Mouse (Mus musculus): ENCODE measurements around the gene Col23a1. TPM values are rescaled to one million over a fixed set of nuclear protein-coding genes. Genes with fewer than 3 reads are reported as not detected.

Gene Col23a1
- polyA plus RNA-seq, 1 experiment from 2014 or later: 1.7 TPM

DNA sequence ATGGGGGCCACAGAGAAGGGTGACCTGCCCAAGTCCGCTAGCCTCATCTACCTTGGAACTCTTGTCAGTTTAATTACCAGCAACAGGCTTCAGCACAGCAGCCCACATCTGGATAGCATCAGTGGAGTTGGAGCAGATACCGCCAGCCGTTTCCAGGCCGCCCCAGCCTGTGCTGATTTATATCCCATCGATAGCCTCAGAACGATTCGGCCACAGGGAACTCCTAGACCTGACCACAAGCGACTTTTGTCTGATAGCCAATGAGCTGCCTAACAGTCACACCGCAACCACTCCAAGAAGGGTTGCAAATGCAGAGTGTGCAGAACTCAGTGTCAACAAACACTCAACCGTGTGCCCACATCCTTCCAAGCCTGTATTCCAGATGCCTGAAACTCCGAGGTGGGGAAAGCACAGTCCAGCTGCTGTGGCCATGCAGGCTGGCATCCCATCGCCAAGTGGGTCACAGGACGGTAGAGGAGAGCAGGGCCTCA is 179.7 kb downstream of the Col23a1 start:
- Histone ChIP-seq H3K4me2 (no peak overlapping the region), H3K4me3 (no peak overlapping the region), H3K27ac (no peak overlapping the region), H3K9ac (no peak overlapping the region), H3K27me3 (no peaks in the 10 kb centered on the region), H3K36me3 (ENCODE audit: poor library complexity, severe bottlenecking) (no peaks in the 10 kb centered on the region), H3K9me3 (replicated peaks) (no peaks in the 10 kb centered on the region), H3K4me1 (peaks cover 9% of the 10 kb centered on the region)
- ATAC-seq: no peak
- 86% methylated on average over 13 of the region's 13 CpGs for WGBS

DNA sequence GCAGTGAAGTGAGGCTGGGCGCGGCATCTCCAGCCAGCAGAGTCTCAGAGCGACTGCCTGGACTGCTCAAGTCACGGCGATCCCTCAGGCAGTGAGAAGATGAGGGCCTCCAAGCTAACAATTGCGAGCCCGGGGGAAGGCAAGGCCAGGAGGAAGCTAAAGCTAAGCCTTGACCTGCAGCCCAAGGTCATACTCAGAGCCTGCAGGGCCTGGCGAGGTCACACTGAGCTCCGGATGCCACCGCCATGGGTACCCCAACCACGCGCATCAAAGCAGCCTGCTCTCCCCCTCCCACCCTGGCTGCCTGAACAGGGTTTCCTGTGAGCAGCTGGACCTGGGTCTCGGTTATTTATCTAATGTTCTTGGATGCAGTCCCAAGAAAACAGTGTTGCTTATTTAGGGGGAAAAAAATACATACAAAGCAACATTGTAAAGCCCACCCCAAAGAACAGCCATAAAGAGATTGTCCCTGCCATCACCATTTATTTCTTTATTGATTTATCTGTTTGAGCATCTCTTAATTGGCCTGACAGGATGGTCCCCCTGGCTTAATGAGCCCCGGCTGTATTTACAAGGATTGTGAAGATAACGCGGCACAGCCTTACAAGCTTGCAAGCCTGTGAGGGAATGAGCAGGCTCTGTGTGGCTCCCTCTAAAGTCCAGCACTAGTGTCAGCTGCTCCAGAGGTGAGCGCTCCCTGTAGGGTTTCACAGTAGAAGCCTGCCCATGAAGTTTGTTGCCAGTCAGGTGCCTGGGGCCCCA is 180.8 kb downstream of the Col23a1 start:
- H3K4me1 ChIP-seq: peaks cover 9% of the 10 kb centered on the region
- 47% methylated on average over 17 of the region's 17 CpGs for WGBS
- H3K4me2 ChIP-seq: no peak overlapping the region
- no peak overlapping the region for H3K27ac ChIP-seq
- no peak for ATAC-seq
- no peaks in the 10 kb centered on the region for H3K27me3 ChIP-seq
- H3K9ac ChIP-seq: no peak overlapping the region
- H3K9me3 ChIP-seq (replicated peaks): no peaks in the 10 kb centered on the region
- H3K4me3 ChIP-seq: no peak overlapping the region
- H3K36me3 ChIP-seq (ENCODE audit: poor library complexity, severe bottlenecking): no peaks in the 10 kb centered on the region

- no peaks in the 10 kb centered on the region for H3K36me3 ChIP-seq (ENCODE audit: poor library complexity, severe bottlenecking)
- H3K4me2 ChIP-seq: no peak overlapping the region
- H3K27me3 ChIP-seq: no peaks in the 10 kb centered on the region
- H3K4me3 ChIP-seq: no peak overlapping the region
- no peak overlapping the region for H3K9ac ChIP-seq
- ATAC-seq: no peak
- no peak overlapping the region for H3K27ac ChIP-seq
- peaks cover 9% of the 10 kb centered on the region for H3K4me1 ChIP-seq
- WGBS: 55% methylated on average over 2 of the region's 2 CpGs
- no peaks in the 10 kb centered on the region for H3K9me3 ChIP-seq (replicated peaks)
Measured at GRCm38 (mm10) chr11:51473686-51474085, 184.0 kb downstream of the Col23a1 start.

DNA sequence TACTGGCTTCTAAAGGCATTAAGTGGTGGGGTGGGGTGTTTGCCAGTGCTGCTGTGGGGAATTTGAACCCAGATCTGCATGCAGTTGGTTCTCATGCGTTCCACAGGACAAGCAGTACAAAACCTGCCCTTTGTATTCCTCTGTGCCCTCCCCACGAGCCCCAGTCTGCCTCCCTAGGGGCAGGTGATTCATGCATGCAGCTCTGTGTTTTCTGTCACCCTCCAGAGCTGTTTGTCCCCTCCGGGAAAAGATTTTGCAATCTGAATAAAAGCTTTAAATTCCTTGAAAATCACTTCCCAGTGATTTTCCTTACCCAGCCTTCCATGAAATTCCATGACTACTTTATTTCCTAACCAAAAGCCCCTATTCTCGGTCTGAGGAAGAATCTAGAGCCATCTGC is 186.8 kb downstream of the Col23a1 start:
- 47% methylated on average over 4 of the region's 4 CpGs for WGBS

GRCm38 (mm10) chr11:51477571-51477970 is 187.9 kb downstream of the Col23a1 start:
- H3K9me3 ChIP-seq (replicated peaks): no peaks in the 10 kb centered on the region
- H3K4me2 ChIP-seq: no peak overlapping the region
- no peak overlapping the region for H3K27ac ChIP-seq
- no peak overlapping the region for H3K4me3 ChIP-seq
- H3K36me3 ChIP-seq (ENCODE audit: poor library complexity, severe bottlenecking): no peaks in the 10 kb centered on the region
- no peaks in the 10 kb centered on the region for H3K4me1 ChIP-seq
- no peaks in the 10 kb centered on the region for H3K27me3 ChIP-seq
- 65% methylated on average over 8 of the region's 8 CpGs for WGBS
- ATAC-seq: no peak
- H3K9ac ChIP-seq: no peak overlapping the region

More for the DNA sequence above, 186.8 kb downstream of the Col23a1 start:
- H3K27ac ChIP-seq: no peak overlapping the region
- no peaks in the 10 kb centered on the region for H3K4me1 ChIP-seq
- H3K36me3 ChIP-seq (ENCODE audit: poor library complexity, severe bottlenecking): no peaks in the 10 kb centered on the region
- no peak overlapping the region for H3K4me2 ChIP-seq
- no peaks in the 10 kb centered on the region for H3K27me3 ChIP-seq
- ATAC-seq: no peak
- H3K9me3 ChIP-seq (replicated peaks): no peaks in the 10 kb centered on the region
- H3K9ac ChIP-seq: no peak overlapping the region
- no peak overlapping the region for H3K4me3 ChIP-seq

DNA sequence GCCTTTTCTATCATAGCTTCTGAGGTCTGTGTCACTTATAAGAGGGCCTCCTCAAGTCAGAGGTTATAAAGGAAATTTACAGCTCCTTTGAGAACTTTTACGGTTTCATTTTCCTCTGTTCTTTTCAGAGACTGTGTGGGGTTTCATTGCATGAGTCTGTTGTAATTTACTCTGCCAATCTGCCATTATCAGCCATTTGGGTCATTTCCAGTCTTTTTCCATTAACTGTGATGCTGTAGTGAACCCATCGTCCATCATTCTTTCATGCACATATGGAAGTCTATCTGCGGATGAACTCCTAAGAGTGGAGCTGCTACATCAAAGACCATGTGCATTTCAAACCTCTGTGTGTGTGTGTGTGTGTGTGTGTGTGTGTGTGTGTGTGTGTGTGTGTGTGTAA is 192.5 kb downstream of the Col23a1 start:
- Histone ChIP-seq H3K27me3 (no peaks in the 10 kb centered on the region), H3K4me2 (no peak overlapping the region), H3K36me3 (ENCODE audit: poor library complexity, severe bottlenecking) (no peaks in the 10 kb centered on the region), H3K27ac (no peak overlapping the region), H3K4me3 (no peak overlapping the region), H3K9ac (no peak overlapping the region), H3K4me1 (no peaks in the 10 kb centered on the region), H3K9me3 (replicated peaks) (no peaks in the 10 kb centered on the region)
- 87% methylated on average over 3 of the region's 3 CpGs for WGBS
- ATAC-seq: no peak

GRCm38 (mm10) chr11:51485051-51485521 is 195.4 kb downstream of the Col23a1 start:
- H3K9me3 ChIP-seq (replicated peaks): no peaks in the 10 kb centered on the region
- H3K4me1 ChIP-seq: no peaks in the 10 kb centered on the region
- 76% methylated on average over 8 of the region's 8 CpGs for WGBS

GRCm38 (mm10) chr11:51485775-51486464 is 196.2 kb downstream of the Col23a1 start:
- no peak for ATAC-seq
- Histone ChIP-seq H3K27me3 (no peaks in the 10 kb centered on the region), H3K4me1 (no peaks in the 10 kb centered on the region), H3K36me3 (ENCODE audit: poor library complexity, severe bottlenecking) (no peaks in the 10 kb centered on the region), H3K9me3 (replicated peaks) (no peaks in the 10 kb centered on the region), H3K4me3 (no peak overlapping the region), H3K27ac (no peak overlapping the region), H3K4me2 (no peak overlapping the region), H3K9ac (no peak overlapping the region)
- WGBS: 74% methylated on average over 10 of the region's 10 CpGs

More at GRCm38 (mm10) chr11:51485051-51485521, 195.4 kb downstream of the Col23a1 start:
- Histone ChIP-seq H3K9ac (no peak overlapping the region), H3K4me2 (no peak overlapping the region), H3K27me3 (no peaks in the 10 kb centered on the region), H3K4me3 (no peak overlapping the region), H3K27ac (no peak overlapping the region), H3K36me3 (ENCODE audit: poor library complexity, severe bottlenecking) (no peaks in the 10 kb centered on the region)
- no peak for ATAC-seq

- Histone ChIP-seq H3K4me3 (no peak overlapping the region), H3K9me3 (replicated peaks) (no peaks in the 10 kb centered on the region), H3K4me2 (no peak overlapping the region), H3K9ac (no peak overlapping the region), H3K27ac (no peak overlapping the region), H3K4me1 (no peaks in the 10 kb centered on the region), H3K27me3 (no peaks in the 10 kb centered on the region), H3K36me3 (ENCODE audit: poor library complexity, severe bottlenecking) (no peaks in the 10 kb centered on the region)
- ATAC-seq: no peak
- 61% methylated on average over 9 of the region's 9 CpGs for WGBS
Measured at GRCm38 (mm10) chr11:51488813-51489212, 199.1 kb downstream of the Col23a1 start.

DNA sequence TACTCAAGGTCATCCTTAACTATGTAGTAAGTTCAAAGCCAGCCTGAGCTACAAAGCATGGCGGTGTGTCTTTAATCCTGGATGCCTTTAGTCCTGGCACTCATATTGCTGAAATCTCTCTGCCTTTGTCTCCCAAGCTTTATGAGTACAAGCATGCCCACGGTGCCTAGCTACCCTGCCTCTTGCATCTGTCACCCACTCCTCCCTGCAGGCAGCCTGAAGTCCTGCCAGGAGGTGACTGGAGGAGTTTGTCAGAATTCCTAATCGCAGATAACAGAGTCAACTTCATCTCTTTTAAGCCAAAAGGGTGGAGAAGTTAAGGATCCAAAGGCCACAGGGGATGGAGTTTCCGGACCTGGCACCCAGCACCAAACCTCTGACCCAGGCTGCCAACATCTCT is 203.7 kb downstream of the Col23a1 start:
- Histone ChIP-seq H3K36me3 (ENCODE audit: poor library complexity, severe bottlenecking) (no peaks in the 10 kb centered on the region), H3K27ac (no peak overlapping the region), H3K9me3 (replicated peaks) (no peaks in the 10 kb centered on the region), H3K4me3 (no peak overlapping the region), H3K4me2 (no peak overlapping the region), H3K4me1 (no peaks in the 10 kb centered on the region), H3K9ac (no peak overlapping the region), H3K27me3 (no peaks in the 10 kb centered on the region)
- WGBS: 83% methylated on average over 4 of the region's 4 CpGs
- no peak for ATAC-seq

GRCm38 (mm10) chr11:51494178-51494577 is 204.5 kb downstream of the Col23a1 start:
- Histone ChIP-seq H3K27ac (no peak overlapping the region), H3K4me1 (no peaks in the 10 kb centered on the region), H3K36me3 (ENCODE audit: poor library complexity, severe bottlenecking) (no peaks in the 10 kb centered on the region), H3K9ac (no peak overlapping the region), H3K4me3 (no peak overlapping the region), H3K27me3 (no peaks in the 10 kb centered on the region), H3K4me2 (no peak overlapping the region), H3K9me3 (replicated peaks) (no peaks in the 10 kb centered on the region)
- ATAC-seq: no peak
- WGBS: 85% methylated on average over 5 of the region's 5 CpGs

GRCm38 (mm10) chr11:51499776-51500175 is 210.1 kb downstream of the Col23a1 start:
- Histone ChIP-seq H3K9me3 (replicated peaks) (no peaks in the 10 kb centered on the region), H3K27ac (no peak overlapping the region), H3K9ac (no peak overlapping the region), H3K4me1 (no peaks in the 10 kb centered on the region), H3K4me2 (no peak overlapping the region), H3K4me3 (no peak overlapping the region), H3K36me3 (ENCODE audit: poor library complexity, severe bottlenecking) (no peaks in the 10 kb centered on the region), H3K27me3 (no peaks in the 10 kb centered on the region)
- ATAC-seq: no peak

Data from forebrain, embryonic 13.5 days (tissue).